Mouse (Mus musculus) right cerebral cortex, postnatal 14 days (tissue): Measurements from ENCODE around the gene Sumf2.
"Not testable (repeated sequence)": the region's sequence is repeated elsewhere in the genome, so short reads cannot be mapped to it uniquely, and the experiment has no call there.

Source experiments
- DNase-seq: peaks from one replicate; pipeline ENCODE4 v3.0.0; 2022

Sumf2 gene

DNA sequence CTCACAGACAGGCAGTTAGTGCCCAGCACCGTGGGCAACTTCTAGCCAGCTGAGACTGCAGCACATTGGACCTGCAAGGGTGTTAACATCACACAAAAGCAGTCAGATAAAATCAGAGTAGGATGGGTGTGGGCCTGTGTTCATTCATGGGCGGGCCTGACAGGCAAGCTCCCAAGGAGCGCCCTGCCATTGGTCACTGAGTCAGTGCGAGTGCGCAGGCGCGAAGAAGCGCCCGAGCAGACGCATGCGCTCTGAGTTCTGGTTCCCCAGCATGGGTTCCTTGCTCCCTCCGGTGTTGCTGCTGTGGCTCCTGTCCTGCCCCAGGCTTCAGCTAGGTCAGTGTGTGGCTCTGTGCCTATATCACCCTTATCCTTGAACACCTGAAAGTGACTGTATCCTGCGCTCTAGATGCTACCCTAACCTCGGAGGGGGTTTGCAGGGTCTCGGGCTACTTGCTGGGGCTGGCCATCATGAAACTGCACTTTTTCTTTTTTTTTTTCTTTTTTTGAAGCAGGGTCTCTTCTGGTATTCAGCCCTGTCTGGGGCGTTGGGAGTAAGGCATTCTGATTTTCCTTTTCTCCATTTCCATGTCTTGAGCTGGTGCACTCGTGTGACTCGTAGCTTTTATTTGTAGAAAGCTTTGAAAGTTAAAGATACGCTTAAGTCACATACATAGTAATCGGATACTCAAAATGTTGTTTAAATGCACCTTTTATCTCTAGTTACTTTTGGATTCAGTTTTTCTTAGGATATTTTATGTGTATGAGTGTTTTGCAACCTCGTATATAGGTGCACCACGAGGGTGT, at the start of gene Sumf2:
Gene Sumf2, plus strand, starts transcription at position 235 of the 806 bp plus-strand sequence.
- peak; percentile 94 for DNase-seq

DNA sequence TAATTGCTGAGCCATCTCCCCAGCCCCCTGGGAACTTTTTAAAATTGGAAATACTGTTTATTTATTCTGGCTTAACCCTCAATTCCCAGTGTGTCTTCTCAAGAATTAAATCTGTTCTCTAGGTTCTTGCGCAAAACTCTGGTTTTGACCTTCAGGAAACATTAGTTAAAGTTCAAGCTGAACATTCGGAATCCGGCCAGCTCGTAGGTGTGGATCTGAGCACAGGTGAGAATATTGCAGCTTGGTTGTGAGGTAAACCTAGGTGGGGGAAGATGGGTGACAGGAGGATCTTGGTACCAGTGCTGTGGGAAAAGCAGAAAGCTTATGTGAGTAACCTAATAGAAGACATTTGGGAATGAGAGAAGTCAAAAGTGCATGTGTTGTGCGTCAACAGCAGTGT, 1.9 kb upstream of the Sumf2 start:
- no peak for DNase-seq

DNA sequence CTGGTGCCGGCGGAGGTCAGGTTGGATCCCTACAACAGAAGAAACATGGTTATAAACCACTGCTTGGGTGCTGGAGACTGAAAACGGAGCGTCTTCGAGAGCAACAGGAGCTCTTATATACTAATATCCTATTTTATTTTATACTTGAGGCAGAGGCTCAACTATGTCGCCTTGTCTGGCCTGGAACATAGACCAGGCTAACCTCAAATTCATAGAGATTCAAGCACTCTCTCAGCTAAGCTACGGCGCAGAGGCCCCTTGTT, 703 bp downstream of the Sumf2 start:
- DNase-seq = no peak

GRCm38 (mm10) chr5:129855163-129855562, 8.4 kb downstream of the Sumf2 start:
- no peak for DNase-seq

GRCm38 (mm10) chr5:129856414-129856813, 9.6 kb downstream of the Sumf2 start:
- DNase-seq = no peak

DNA sequence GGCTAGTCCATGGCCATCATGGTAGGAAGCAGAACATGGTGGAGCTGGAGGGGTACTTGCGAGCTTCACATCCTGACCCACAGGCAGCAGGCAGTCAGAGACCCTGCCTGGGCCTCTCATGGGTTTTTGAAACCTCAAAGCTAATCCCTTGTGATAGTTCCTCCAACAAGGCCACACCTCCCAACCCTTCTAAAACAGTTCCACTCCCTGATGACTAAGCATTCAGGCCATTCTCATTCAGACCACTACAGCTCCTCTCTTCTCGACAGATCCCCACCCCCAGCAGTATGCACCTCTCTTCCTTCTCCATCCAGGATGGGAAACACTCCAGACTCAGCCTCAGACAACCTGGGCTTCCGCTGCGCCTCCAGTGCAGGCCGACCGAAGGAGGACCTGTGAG, 15.5 kb downstream of the Sumf2 start:
- DNase-seq = no peak

DNA sequence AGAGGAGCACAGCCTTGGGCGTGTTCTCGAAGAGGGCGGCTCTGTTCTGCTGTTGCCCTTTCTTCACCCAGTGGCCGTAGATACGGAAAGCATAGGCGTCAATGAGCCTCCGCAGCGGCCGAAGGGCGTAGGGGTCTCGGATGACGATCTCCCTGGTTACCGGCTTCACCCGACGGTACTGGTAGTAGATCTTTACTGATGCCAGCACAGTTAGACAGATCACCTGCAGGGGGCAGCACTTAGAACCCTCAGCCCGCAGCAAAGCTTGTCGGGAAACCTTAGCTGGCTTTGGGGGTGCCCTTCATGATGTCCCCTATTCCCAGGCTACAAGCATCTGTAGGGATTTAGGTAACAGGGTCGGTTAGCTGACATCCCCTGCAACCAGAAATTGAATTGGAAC, 17.7 kb downstream of the Sumf2 start:
- DNase-seq = peak; percentile 70

- no peak for DNase-seq
Measured at GRCm38 (mm10) chr5:129865841-129866240, 19.1 kb downstream of the Sumf2 start.

DNA sequence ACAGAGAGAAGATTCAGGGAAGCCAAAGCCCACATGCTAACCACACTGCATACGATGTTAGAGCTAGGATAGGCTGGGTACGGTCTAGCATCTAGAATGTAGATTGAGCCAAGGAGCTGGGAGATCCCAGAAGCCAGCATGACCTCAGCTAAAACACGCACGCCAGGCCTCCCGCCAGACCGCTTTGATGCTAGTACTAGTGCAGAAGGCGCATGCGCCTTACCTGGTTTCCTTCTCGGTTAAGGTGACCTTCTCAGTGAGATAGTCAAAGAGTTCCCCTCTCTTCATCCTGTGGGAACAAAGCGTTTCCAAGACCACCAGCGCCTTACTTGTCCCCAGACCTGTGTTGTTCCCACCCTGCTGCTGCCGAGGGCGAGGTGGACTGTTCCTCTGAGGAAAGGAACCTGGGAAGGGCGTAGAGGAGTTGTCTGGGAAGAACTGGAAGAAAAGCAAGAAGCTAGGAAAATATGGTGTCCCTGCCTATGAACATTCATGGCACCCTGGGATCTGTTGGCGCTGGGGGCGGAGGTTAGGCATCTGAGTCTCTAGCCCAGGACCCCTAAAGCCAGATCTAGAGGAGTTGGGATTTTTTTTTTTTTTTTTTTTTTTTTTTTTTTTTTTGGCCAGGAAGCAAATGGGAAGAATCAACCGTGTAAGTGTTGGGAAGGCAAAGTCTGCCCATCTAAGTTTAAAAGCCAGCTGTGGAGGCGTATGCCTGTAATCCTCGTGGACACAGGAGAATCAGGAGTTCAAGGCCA, 22.6 kb downstream of the Sumf2 start:
- DNase-seq = no peak

DNA sequence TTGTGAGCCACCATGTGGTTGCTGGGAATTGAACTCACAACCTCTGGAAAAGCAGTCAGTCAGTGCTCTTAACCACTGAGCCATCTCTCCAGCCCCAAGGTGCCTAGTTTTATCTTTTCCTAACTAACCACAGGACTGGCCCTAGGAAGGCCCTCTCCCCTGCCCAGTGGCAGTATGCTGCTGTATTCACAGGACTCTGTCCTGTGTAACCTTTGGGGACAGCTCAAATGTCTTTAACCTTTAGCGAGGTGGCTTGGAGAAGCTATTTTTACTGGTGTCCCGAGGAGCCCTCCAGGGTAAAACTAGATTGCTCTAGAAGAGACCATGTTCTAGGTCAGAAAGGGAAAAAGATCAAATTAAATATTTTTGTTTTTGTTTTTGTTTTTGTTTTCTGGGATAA, 24.5 kb downstream of the Sumf2 start:
- DNase-seq = no peak

DNA sequence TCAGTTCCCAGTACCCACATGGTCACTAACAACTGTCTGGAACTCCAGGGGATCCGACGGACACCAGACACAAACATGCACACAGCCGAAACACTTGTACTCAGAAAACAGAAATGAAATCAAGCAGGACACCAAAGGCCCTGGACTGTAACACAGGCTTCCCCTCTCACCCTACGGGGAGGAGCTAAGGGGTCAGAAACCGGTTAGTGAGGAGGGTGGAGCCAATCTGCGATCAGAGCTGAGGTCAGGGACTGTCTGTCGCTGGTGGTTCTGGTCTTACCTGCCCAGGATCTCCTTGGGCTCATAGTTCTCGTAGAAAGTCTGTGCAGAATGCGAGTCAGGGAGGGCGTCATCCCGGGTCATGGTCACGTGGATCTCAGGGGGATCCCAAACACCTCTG, 27.2 kb downstream of the Sumf2 start:
- no peak for DNase-seq

GRCm38 (mm10) chr5:129875098-129875497, 28.3 kb downstream of the Sumf2 start:
- DNase-seq = no peak

- no peak for DNase-seq
Measured at GRCm38 (mm10) chr5:129877731-129878455, 31.1 kb downstream of the Sumf2 start.

DNA sequence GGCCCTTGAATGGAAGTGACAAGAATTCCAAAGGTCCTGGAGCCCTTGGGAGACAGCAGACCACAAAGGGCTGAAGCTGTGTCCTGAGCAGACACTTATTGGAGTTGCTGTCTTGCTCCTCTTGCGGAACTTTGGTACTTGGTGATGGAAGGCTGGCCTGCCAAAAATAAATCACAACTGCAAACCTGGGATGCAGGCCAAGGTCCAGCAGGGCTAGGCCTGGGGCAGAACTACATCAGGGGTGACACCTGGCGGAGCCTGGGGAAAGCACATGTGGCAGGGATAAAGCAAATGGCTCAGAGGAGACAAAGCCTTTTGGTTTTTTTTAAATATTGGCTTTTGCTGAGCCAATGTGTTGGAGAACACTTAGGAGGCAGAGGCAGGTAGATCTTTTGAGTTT, 32.2 kb downstream of the Sumf2 start:
- peak; percentile 53 for DNase-seq

DNA sequence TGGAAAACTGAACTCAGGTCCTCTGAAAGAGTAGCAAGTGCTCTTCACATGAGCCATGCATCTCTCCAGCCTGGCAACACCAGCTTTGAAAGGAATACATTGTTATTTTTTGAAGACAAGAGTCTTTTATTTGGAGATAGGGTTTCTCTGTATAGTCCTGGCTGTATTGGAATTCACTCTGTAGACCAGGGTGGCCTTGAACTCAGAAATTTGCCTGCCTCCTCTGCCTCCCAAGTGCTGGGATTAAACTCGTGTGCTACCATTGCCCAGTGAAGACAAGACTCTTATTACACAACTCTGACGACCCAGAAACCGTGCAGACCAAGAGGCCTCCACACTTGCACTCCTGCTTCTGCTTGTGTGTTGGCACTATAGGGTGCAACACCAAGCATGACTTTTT, 33.1 kb downstream of the Sumf2 start:
- no peak for DNase-seq

GRCm38 (mm10) chr5:129886271-129886670, 39.5 kb downstream of the Sumf2 start:
- DNase-seq = no peak

DNA sequence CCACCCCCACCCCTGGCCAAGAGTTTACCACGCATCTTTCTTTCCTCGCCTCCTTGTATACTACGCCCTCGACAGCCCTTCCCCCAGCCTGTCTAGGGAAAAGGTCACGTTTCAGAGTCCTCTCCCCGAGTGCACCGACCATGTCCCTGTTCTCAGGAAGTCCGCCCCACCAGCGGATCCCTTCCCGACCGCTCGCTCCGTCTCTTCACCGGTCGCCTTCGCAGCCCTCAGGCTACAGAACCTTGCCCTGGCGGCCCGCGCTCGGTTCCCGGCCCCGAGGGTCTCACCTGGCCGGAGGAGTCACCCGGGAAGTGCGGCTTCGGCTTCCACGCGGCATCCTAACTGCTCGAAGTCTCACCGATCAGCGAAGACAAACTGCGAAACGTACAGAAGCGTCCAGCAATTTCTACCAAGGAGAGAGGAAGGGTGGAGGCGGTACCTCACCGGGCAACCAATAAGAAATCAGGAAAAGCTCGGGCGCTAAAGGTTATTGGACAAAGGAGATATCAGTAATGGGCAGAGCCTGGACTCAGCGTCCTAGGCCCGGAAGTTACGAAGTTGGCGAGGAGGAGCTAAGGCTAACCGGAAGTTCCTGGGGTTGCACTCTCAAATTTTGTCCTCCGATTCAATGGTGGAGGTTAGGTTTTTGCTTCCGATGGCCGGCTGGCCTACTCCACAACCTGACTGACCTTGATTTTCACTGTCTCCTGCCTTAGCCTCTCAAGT, 40.3 kb downstream of the Sumf2 start, which contains the start of gene Chchd2:
Gene Chchd2, minus strand, starts transcription at position 560 of the 726 bp plus-strand sequence.
- peak; percentile 84 for DNase-seq

GRCm38 (mm10) chr5:129890390-129890789, 43.6 kb downstream of the Sumf2 start:
- DNase-seq = not testable (repeated sequence)

DNA sequence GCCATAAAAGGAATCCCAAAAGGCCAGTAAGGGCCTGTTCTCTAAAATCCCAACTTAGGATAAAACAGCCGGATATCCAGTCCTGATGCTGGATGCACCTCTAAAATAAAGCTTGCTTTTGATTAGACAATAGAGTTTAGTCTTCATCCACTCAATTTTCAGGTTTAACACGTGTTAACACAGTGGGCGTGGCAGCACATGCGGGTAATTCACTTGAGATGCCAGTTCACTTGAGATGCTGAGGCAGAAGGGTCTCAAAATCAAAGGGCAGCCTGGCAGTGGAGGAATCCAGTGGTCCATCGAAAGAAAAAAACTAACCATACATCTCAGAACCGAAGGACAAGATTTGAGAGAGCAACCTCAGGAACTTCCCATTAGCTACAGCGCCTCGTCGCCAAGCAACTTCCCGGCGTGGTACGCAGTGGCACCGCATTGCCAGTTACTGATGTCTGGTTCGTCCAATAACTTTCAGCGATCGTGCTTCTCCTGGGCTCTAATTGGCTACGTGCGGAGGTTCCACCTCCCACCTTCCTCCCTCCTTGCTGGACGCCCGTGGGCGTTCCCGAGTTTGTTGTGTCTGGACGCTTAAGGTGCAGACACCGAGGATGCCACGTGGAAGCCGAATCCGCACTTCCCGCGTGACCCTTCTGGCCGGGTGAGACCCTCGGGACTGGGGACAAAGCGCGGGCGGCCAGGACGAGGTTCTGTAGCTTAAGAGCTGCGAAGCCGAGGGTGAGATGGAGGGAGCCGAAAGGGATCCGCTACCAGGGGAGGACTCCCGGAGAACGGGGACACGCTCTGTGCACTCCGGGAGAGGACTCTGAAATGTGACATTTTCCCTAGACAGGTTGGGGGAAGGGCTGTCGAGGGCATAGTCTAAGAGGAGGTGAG, 48.7 kb downstream of the Sumf2 start, which contains the start of gene Zbed5:
Gene Zbed5, plus strand, starts transcription at position 526 of the 891 bp plus-strand sequence.
- peak; percentile 84 for DNase-seq

DNA sequence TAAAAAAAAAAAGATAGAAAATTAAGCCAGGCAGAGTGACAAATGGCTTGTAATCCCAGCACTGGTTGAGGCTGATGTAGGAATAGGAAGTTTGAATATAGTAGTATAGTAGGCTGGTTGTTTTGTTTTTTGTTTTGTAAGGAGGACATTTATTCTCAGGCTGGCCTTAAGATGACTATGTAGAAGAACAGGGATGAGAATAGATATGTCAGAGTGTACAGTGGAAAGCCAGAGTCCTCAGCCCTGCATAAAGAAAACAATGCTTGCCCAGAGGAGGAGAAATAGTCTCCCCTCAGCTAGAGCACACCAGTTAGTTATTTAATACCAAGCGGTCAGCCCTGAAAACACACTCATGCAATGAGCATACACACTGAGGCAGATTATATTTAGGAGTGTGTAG, 51.7 kb downstream of the Sumf2 start, which contains the start of gene Phkg1:
Gene Phkg1, minus strand, starts transcription at position 101 of the 400 bp plus-strand sequence.
- no peak for DNase-seq

- DNase-seq = no peak
Measured at GRCm38 (mm10) chr5:129907775-129908174, 61.0 kb downstream of the Sumf2 start.
